Mouse (Mus musculus): Measurements from ENCODE around the gene Aqp11. TPM values are rescaled to one million over a fixed set of nuclear protein-coding genes. Genes with fewer than 3 reads are reported as not detected.

The Aqp11 gene
- polyA plus RNA-seq, 1 experiment from 2014 or later: 3.6 TPM

GRCm38 (mm10) chr7:97745299-97745698 is 7.2 kb upstream of the Aqp11 start:
- WGBS: 7% methylated on average over 3 of the region's 3 CpGs
- H3K9ac ChIP-seq: no peak overlapping the region
- no peaks in the 10 kb centered on the region for H3K9me3 ChIP-seq (replicated peaks)
- H3K27me3 ChIP-seq: no peaks in the 10 kb centered on the region
- ATAC-seq (ENCODE audit: insufficient number of reproducible peaks, low FRiP score, low TSS enrichment, low read depth): no peak
- H3K4me3 ChIP-seq (replicated peaks): no peak overlapping the region
- H3K27ac ChIP-seq (replicated peaks): no peak overlapping the region
- no peaks in the 10 kb centered on the region for H3K36me3 ChIP-seq
- peaks cover 14% of the 10 kb centered on the region for H3K4me1 ChIP-seq
- H3K4me2 ChIP-seq (replicated peaks): 0 out of 2 replicates have a peak overlapping the region, but pooled peaks have one; percentile 12

GRCm38 (mm10) chr7:97741756-97742291 is 3.7 kb upstream of the Aqp11 start:
- H3K27me3 ChIP-seq: peaks cover 7% of the 10 kb centered on the region; the same call in 1 of the 2 replicates
- H3K9me3 ChIP-seq (replicated peaks): no peaks in the 10 kb centered on the region

GRCm38 (mm10) chr7:97740948-97741347 is 2.9 kb upstream of the Aqp11 start:
- no peak overlapping the region for H3K9ac ChIP-seq
- no peak for ATAC-seq (ENCODE audit: insufficient number of reproducible peaks, low FRiP score, low TSS enrichment, low read depth)

More at GRCm38 (mm10) chr7:97741756-97742291, 3.7 kb upstream of the Aqp11 start:
- Histone ChIP-seq H3K36me3 (no peaks in the 10 kb centered on the region), H3K9ac (no peak overlapping the region), H3K4me2 (replicated peaks) (no peak overlapping the region), H3K4me1 (peaks cover 8% of the 10 kb centered on the region; the same call in 1 of the 2 replicates), H3K27ac (replicated peaks) (no peak overlapping the region), H3K4me3 (replicated peaks) (no peak overlapping the region)
- 21% methylated on average over 1 of the region's 1 CpGs for WGBS
- ATAC-seq (ENCODE audit: insufficient number of reproducible peaks, low FRiP score, low TSS enrichment, low read depth): no peak

GRCm38 (mm10) chr7:97737256-97737637 is 842 bp downstream of the Aqp11 start:
- 7% methylated on average over 12 of the region's 12 CpGs for WGBS
- no peaks in the 10 kb centered on the region for H3K36me3 ChIP-seq
- H3K4me1 ChIP-seq: peaks cover 8% of the 10 kb centered on the region; the same call in 1 of the 2 replicates
- peak overlapping the region; percentile 64 for H3K4me3 ChIP-seq (replicated peaks)
- H3K9ac ChIP-seq: peak overlapping the region; percentile 40
- no peak overlapping the region for H3K27ac ChIP-seq (replicated peaks)
- ATAC-seq (ENCODE audit: insufficient number of reproducible peaks, low FRiP score, low TSS enrichment, low read depth): no peak
- H3K4me2 ChIP-seq (replicated peaks): peak overlapping the region; percentile 83
- no peaks in the 10 kb centered on the region for H3K9me3 ChIP-seq (replicated peaks)
- peaks cover 7% of the 10 kb centered on the region; the same call in 1 of the 2 replicates for H3K27me3 ChIP-seq

More at GRCm38 (mm10) chr7:97740948-97741347, 2.9 kb upstream of the Aqp11 start:
- Histone ChIP-seq H3K4me2 (replicated peaks) (no peak overlapping the region), H3K4me3 (replicated peaks) (no peak overlapping the region), H3K9me3 (replicated peaks) (no peaks in the 10 kb centered on the region), H3K36me3 (no peaks in the 10 kb centered on the region), H3K4me1 (peaks cover 8% of the 10 kb centered on the region; the same call in 1 of the 2 replicates), H3K27me3 (peaks cover 7% of the 10 kb centered on the region; the same call in 1 of the 2 replicates), H3K27ac (replicated peaks) (no peak overlapping the region)
- WGBS: 38% methylated on average over 10 of the region's 10 CpGs

GRCm38 (mm10) chr7:97735886-97736420 is 2.1 kb downstream of the Aqp11 start:
- Histone ChIP-seq H3K9me3 (replicated peaks) (no peaks in the 10 kb centered on the region), H3K4me3 (replicated peaks) (no peak overlapping the region), H3K36me3 (no peaks in the 10 kb centered on the region), H3K9ac (no peak overlapping the region), H3K27me3 (peaks cover 7% of the 10 kb centered on the region; the same call in 1 of the 2 replicates), H3K4me1 (peaks cover 8% of the 10 kb centered on the region; the same call in 1 of the 2 replicates), H3K4me2 (replicated peaks) (no peak overlapping the region), H3K27ac (replicated peaks) (no peak overlapping the region)
- no peak for ATAC-seq (ENCODE audit: insufficient number of reproducible peaks, low FRiP score, low TSS enrichment, low read depth)
- WGBS: 47% methylated on average over 4 of the region's 4 CpGs

- Histone ChIP-seq H3K27ac (replicated peaks) (no peak overlapping the region), H3K27me3 (peaks cover 7% of the 10 kb centered on the region; the same call in 1 of the 2 replicates), H3K9me3 (replicated peaks) (no peaks in the 10 kb centered on the region), H3K4me1 (peaks cover 8% of the 10 kb centered on the region; the same call in 1 of the 2 replicates), H3K36me3 (no peaks in the 10 kb centered on the region), H3K9ac (no peak overlapping the region), H3K4me2 (replicated peaks) (no peak overlapping the region), H3K4me3 (replicated peaks) (no peak overlapping the region)
- ATAC-seq (ENCODE audit: insufficient number of reproducible peaks, low FRiP score, low TSS enrichment, low read depth): no peak
- WGBS: 83% methylated on average over 8 of the region's 8 CpGs
These were observed 3.1 kb downstream of the Aqp11 start for GRCm38 (mm10) chr7:97735021-97735420.

- peaks cover 8% of the 10 kb centered on the region; the same call in 1 of the 2 replicates for H3K4me1 ChIP-seq
- no peak overlapping the region for H3K27ac ChIP-seq (replicated peaks)
- H3K4me3 ChIP-seq (replicated peaks): no peak overlapping the region
- ATAC-seq (ENCODE audit: insufficient number of reproducible peaks, low FRiP score, low TSS enrichment, low read depth): no peak
- no peaks in the 10 kb centered on the region for H3K36me3 ChIP-seq
- no peak overlapping the region for H3K9ac ChIP-seq
- H3K27me3 ChIP-seq: peaks cover 7% of the 10 kb centered on the region; the same call in 1 of the 2 replicates
- no peaks in the 10 kb centered on the region for H3K9me3 ChIP-seq (replicated peaks)
- 86% methylated on average over 5 of the region's 5 CpGs for WGBS
- no peak overlapping the region for H3K4me2 ChIP-seq (replicated peaks)
These were observed 4.5 kb downstream of the Aqp11 start for GRCm38 (mm10) chr7:97733606-97734005.

GRCm38 (mm10) chr7:97730427-97730826 is 7.7 kb downstream of the Aqp11 start:
- Histone ChIP-seq H3K9ac (no peak overlapping the region), H3K4me2 (replicated peaks) (no peak overlapping the region), H3K27me3 (no peaks in the 10 kb centered on the region), H3K4me1 (no peaks in the 10 kb centered on the region), H3K9me3 (replicated peaks) (no peaks in the 10 kb centered on the region), H3K4me3 (replicated peaks) (no peak overlapping the region), H3K36me3 (0 out of 2 replicates have a peak, but pooled peaks cover 3% of the 10 kb centered on the region), H3K27ac (replicated peaks) (no peak overlapping the region)
- WGBS: 60% methylated on average over 3 of the region's 3 CpGs
- ATAC-seq (ENCODE audit: insufficient number of reproducible peaks, low FRiP score, low TSS enrichment, low read depth): no peak

- H3K9me3 ChIP-seq (replicated peaks): no peaks in the 10 kb centered on the region
- H3K4me1 ChIP-seq: no peaks in the 10 kb centered on the region
- no peak overlapping the region for H3K4me2 ChIP-seq (replicated peaks)
- H3K9ac ChIP-seq: no peak overlapping the region
- no peaks in the 10 kb centered on the region for H3K27me3 ChIP-seq
- no peak overlapping the region for H3K27ac ChIP-seq (replicated peaks)
- no peak for ATAC-seq (ENCODE audit: insufficient number of reproducible peaks, low FRiP score, low TSS enrichment, low read depth)
- H3K36me3 ChIP-seq: 0 out of 2 replicates have a peak, but pooled peaks cover 7% of the 10 kb centered on the region
- 64% methylated on average over 14 of the region's 14 CpGs for WGBS
- H3K4me3 ChIP-seq (replicated peaks): no peak overlapping the region
These were observed 9.1 kb downstream of the Aqp11 start for GRCm38 (mm10) chr7:97728666-97729614.

- Histone ChIP-seq H3K27me3 (no peaks in the 10 kb centered on the region), H3K9me3 (replicated peaks) (no peaks in the 10 kb centered on the region), H3K4me3 (replicated peaks) (no peak overlapping the region), H3K27ac (replicated peaks) (no peak overlapping the region), H3K36me3 (peaks cover 7% of the 10 kb centered on the region; the same call in 1 of the 2 replicates), H3K4me2 (replicated peaks) (no peak overlapping the region), H3K4me1 (no peaks in the 10 kb centered on the region), H3K9ac (no peak overlapping the region)
- no peak for ATAC-seq (ENCODE audit: insufficient number of reproducible peaks, low FRiP score, low TSS enrichment, low read depth)
- 70% methylated on average over 7 of the region's 7 CpGs for WGBS
These were observed 11.3 kb downstream of the Aqp11 start for GRCm38 (mm10) chr7:97726778-97727177.

- H3K9me3 ChIP-seq (replicated peaks): no peaks in the 10 kb centered on the region
- no peaks in the 10 kb centered on the region for H3K4me1 ChIP-seq
- no peak overlapping the region for H3K27ac ChIP-seq (replicated peaks)
- peaks cover 8% of the 10 kb centered on the region; the same call in 1 of the 2 replicates for H3K36me3 ChIP-seq
- no peak overlapping the region for H3K9ac ChIP-seq
- no peak for ATAC-seq (ENCODE audit: insufficient number of reproducible peaks, low FRiP score, low TSS enrichment, low read depth)
- H3K4me3 ChIP-seq (replicated peaks): no peak overlapping the region
- 85% methylated on average over 7 of the region's 7 CpGs for WGBS
- no peak overlapping the region for H3K4me2 ChIP-seq (replicated peaks)
- no peaks in the 10 kb centered on the region for H3K27me3 ChIP-seq
These were observed 12.0 kb downstream of the Aqp11 start for GRCm38 (mm10) chr7:97726080-97726479.

Data from embryonic facial prominence, embryonic 15.5 days (tissue).